Mouse (Mus musculus) ES-Bruce4 (cell line): ENCODE results near the gene Naa20. TPM values are rescaled to one million over a fixed set of nuclear protein-coding genes. Genes with fewer than 3 reads are reported as not detected.

Experiments used
- H3K27ac ChIP-seq: 2 replicates; pipeline ENCODE4 v1.5.1; 2012; ENCODE audit warnings: low read length, inconsistent platforms; ENCODE audit not compliant: insufficient read depth
- H3K27me3 ChIP-seq: 2 replicates; pipeline ENCODE4 v1.6.1; 2012; ENCODE audit warnings: mild to moderate bottlenecking, low read length, inconsistent platforms; ENCODE audit not compliant: control insufficient read depth, poor library complexity, insufficient read depth, severe bottlenecking
- H3K36me3 ChIP-seq: 2 replicates; pipeline ENCODE4 v1.6.1; 2012; ENCODE audit warnings: inconsistent platforms, mild to moderate bottlenecking, low read length, moderate library complexity; ENCODE audit not compliant: control insufficient read depth, poor library complexity, insufficient read depth, severe bottlenecking
- H3K4me1 ChIP-seq: one replicate; pipeline ENCODE4 v1.8.1; 2011; ENCODE audit warnings: low read length; ENCODE audit not compliant: control insufficient read depth, insufficient read depth
- H3K4me3 ChIP-seq: 2 replicates; pipeline ENCODE4 v1.5.1; 2011; ENCODE audit warnings: low read depth, mild to moderate bottlenecking, low read length
- H3K9ac ChIP-seq: 2 replicates; pipeline ENCODE4 v1.6.1; 2012; ENCODE audit warnings: low read depth, mild to moderate bottlenecking, inconsistent platforms; ENCODE audit not compliant: poor library complexity, severe bottlenecking
- H3K9me3 ChIP-seq: replicated peaks from 2 replicates; pipeline ENCODE4 v1.6.1; 2012; ENCODE audit warnings: mild to moderate bottlenecking, low read length, inconsistent platforms; ENCODE audit not compliant: control insufficient read depth, poor library complexity, insufficient read depth, severe bottlenecking
- CTCF ChIP-seq: IDR thresholded peaks from one replicate; pipeline ENCODE4 v1.8.1; 2011; ENCODE audit warnings: low read depth, low read length
- EP300 ChIP-seq: IDR thresholded peaks from 2 replicates; pipeline ENCODE4 v1.6.1; 2011; ENCODE audit warnings: low read depth, low read length; ENCODE audit not compliant: insufficient read depth
- POLR2A ChIP-seq: IDR thresholded peaks from one replicate; pipeline ENCODE4 v1.8.1; 2011; ENCODE audit warnings: low read length; ENCODE audit not compliant: insufficient read depth
- polyA plus RNA-seq: library from polyadenylated mRNA; stranded (reverse); fragments of >200 nt; gene quantifications from 2 replicates; pipeline ENCODE4 v1.2.4, GENCODE M21; 2011; ENCODE audit warnings: low read depth; ENCODE audit not compliant: missing spikeins, insufficient read depth, insufficient read length

Naa20 gene
- 114 and 119 TPM in 2 replicates for polyA plus RNA-seq

DNA sequence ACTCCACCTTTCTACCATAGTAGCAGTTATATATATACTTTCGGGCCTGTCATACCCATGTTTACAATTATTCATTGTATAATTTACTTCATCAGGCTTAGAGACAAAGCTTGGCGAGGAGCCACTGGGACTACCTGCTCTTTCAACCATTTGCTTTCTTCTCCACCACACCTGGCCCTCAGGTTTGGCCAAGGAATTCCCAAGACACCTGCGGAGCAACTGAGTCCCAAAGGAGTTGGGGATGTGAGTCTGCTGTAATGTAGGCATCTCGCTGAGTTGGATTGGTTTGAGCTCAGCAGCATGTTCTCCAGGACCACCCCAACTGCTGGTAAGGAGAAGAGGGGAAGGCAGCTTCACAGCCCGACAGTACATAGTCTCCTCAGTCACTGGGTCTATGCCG, at the start of gene Naa20:
Gene Naa20, plus strand, starts transcription at position 239 of the 400 bp plus-strand sequence.
- Histone ChIP-seq H3K4me1 (no peaks in the 10 kb centered on the region), H3K27ac (no peak within 1 kb of the TSS; the same call in 1 of the 2 replicates), H3K9me3 (no peaks in the 10 kb centered on the region), H3K9ac (no peak within 1 kb of the TSS), H3K36me3 (peaks cover 7% of the 10 kb centered on the region), H3K4me3 (no peak within 1 kb of the TSS), H3K27me3 (no peaks in the 10 kb centered on the region)
- TF ChIP-seq EP300 (no peak), POLR2A (no peak)

DNA sequence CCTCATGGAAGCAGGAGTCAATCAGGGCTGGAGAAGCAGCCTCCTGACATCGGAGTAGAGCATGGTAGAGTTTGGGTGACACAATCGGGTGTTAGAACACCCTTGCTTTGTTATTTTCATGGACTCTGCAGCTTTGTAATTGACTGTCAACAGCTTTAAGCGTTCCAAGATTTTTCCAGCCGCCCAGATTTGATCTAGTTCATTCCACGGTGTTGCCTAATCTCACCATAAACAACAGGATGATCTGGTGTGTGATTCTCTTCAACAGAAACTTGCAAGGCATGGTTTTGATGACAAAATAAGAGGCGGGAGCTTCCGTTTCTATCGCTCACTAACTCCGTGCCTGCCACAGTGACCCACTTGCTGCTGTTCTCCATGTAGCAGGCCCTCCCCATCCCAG, 46.1 kb upstream of the Naa20 start:
- Histone ChIP-seq H3K36me3 (no peaks in the 10 kb centered on the region), H3K4me3 (no peak overlapping the region), H3K27me3 (no peaks in the 10 kb centered on the region), H3K27ac (no peak overlapping the region), H3K9me3 (no peaks in the 10 kb centered on the region), H3K4me1 (no peaks in the 10 kb centered on the region), H3K9ac (no peak overlapping the region)
- no peak for TF ChIP-seq POLR2A
- no peak for TF ChIP-seq EP300
- TF ChIP-seq CTCF = no peak

GRCm38 (mm10) chr2:145857864-145858263, 44.0 kb upstream of the Naa20 start:
- no peaks in the 10 kb centered on the region for H3K27me3 ChIP-seq
- H3K9ac ChIP-seq = no peak overlapping the region
- no peak overlapping the region for H3K4me3 ChIP-seq
- peaks cover 3% of the 10 kb centered on the region for H3K4me1 ChIP-seq
- TF ChIP-seq EP300 (no peak), POLR2A (no peak), CTCF (no peak)
- no peaks in the 10 kb centered on the region for H3K36me3 ChIP-seq
- no peaks in the 10 kb centered on the region for H3K9me3 ChIP-seq
- H3K27ac ChIP-seq = no peak overlapping the region

DNA sequence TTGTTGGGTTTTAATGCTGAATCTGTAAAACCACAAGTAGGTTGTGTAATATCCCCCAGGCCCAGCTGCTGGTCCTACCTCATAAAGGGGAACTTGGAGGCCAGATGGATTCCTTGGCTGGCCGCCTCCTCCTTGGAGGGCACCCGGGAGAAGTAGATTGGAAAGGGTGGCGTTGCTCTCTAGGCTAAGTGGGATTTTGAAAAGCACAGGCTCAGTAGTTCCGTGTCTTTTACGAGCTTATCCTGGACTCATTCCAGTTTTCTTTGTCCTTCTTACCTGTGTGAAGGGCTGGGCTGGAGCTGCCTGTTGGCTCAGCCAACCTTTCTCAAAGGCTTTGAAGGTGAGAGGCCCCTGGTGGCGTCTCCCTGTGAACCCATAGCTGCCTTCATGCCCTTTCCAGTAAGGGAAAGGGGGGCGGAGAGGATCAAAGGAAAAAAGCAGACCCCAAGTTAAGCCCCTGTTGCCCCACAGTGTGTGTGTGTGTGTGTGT, 42.4 kb upstream of the Naa20 start:
- Histone ChIP-seq H3K36me3 (no peaks in the 10 kb centered on the region), H3K9me3 (no peaks in the 10 kb centered on the region), H3K27me3 (no peaks in the 10 kb centered on the region), H3K27ac (no peak overlapping the region), H3K4me1 (peaks cover 3% of the 10 kb centered on the region), H3K9ac (peak overlapping the region; percentile 47), H3K4me3 (no peak overlapping the region)
- no peak for TF ChIP-seq POLR2A
- no peak for TF ChIP-seq EP300
- no peak for TF ChIP-seq CTCF

DNA sequence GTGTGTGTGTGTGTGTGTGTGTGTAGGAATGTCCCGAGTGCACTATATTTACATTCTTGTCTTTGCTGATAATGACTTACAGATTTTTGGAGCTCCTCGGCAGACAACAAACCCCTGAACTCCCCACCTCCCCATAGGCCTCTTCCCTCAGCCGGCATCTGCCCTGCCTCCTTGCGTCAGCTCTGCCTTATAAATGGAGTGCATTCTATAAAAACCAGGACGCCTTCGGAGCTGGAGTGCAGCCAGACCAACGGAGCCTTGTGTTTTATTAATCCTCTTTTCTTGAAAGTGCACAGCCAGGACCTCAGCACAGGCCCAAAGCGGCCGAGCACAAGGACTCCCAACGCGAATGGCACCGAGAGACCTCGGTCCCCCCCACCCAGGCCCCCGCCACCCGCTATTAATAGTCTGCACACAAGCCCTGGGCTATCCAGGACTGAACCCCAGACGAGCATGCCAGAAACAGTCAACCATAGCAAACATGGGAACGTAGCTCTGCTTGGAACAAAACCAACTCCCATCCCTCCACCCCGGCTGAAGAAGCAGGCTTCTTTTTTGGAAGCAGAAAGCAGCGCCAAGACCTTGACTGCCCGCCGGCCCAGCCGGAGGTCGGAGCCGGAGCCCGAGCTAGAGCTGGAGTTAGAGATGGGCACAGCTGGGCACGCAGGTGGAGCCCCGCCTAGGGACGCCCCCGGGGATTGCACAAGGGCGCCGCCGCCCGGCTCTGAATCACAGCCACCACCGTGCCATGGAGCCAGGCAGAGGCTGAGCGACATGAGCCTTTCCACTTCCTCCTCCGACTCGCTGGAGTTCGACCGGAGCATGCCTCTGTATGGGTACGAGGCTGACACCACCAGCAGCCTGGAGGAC, 41.7 kb upstream of the Naa20 start:
- H3K9me3 ChIP-seq = no peaks in the 10 kb centered on the region
- H3K27ac ChIP-seq = no peak overlapping the region
- peaks cover 3% of the 10 kb centered on the region for H3K4me1 ChIP-seq
- H3K4me3 ChIP-seq = peak overlapping the region; percentile 39
- no peaks in the 10 kb centered on the region for H3K36me3 ChIP-seq
- peak overlapping the region; percentile 47 for H3K9ac ChIP-seq
- no peaks in the 10 kb centered on the region for H3K27me3 ChIP-seq
- TF ChIP-seq CTCF (peak; percentile 19), POLR2A (no peak), EP300 (no peak)

GRCm38 (mm10) chr2:145861193-145862123, 40.4 kb upstream of the Naa20 start:
- H3K4me3 ChIP-seq = no peak overlapping the region

More at GRCm38 (mm10) chr2:145861193-145862123, 40.4 kb upstream of the Naa20 start:
- Histone ChIP-seq H3K9ac (no peak overlapping the region), H3K27me3 (no peaks in the 10 kb centered on the region), H3K36me3 (no peaks in the 10 kb centered on the region), H3K4me1 (peaks cover 3% of the 10 kb centered on the region), H3K9me3 (no peaks in the 10 kb centered on the region), H3K27ac (no peak overlapping the region)
- TF ChIP-seq POLR2A (no peak), EP300 (no peak), CTCF (no peak)
